Mouse (Mus musculus) ovary, postnatal 36 days (tissue): Measurements from ENCODE around the gene Cntnap5c.
"Not testable (repeated sequence)": the region's sequence is repeated elsewhere in the genome, so short reads cannot be mapped to it uniquely, and the experiment has no call there.

Experiments
- DNase-seq: peaks from one replicate; pipeline ENCODE4 v3.0.0; 2022; ENCODE audit warnings: low spot score, mixed read lengths

Gene Cntnap5c

GRCm38 (mm10) chr17:57768622-57769610 lies at the start of gene Cntnap5c:
Cntnap5c (plus strand) TSS chr17:57769570.
- DNase-seq = peak; percentile 62

GRCm38 (mm10) chr17:57742119-57742518 lies 27.3 kb upstream of the Cntnap5c start, which contains the start of gene Gm21834:
Gm21834 (minus strand) TSS chr17:57742219.
- DNase-seq = no peak

GRCm38 (mm10) chr17:57758033-57758432 lies 11.3 kb upstream of the Cntnap5c start:
- no peak for DNase-seq

DNA sequence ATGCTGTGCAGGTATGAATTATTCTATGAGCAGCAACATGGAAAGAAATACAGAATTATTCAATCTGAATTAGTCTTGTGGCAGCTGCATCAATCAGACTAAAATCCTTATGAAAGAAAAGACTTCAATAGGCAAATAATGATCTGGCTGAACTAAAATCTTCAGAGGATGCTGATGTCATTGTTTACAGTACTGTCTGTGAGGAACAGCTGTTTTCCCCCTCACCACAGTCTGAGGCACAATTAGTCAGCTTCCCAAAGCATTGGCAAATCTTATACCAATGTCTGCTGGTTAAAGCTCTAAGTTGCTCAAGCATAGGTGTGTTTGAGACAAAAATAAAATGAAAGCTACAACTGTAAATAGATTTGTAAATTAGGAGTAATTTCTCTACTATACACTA lies 2.1 kb upstream of the Cntnap5c start:
- DNase-seq = no peak

DNA sequence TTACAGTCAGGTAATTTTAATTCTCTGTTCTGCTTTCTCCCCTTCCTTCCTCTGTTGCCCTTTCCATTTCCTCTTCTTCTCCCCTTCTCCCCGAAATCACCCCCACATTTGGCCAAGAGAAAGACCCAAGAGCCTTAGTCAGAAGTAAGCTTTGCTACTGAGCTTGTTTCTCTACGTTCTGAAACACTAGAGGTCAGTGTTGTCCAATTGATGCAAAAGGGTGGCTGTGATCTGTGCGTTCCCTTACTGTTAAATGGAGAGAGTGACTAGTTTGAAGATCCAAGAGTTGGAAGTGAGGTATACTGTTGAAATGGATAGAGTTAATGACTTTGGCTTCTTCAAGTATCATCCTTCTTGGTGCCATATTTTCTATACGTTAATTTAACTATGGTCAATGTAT lies 1.5 kb downstream of the Cntnap5c start:
- no peak for DNase-seq

- DNase-seq = no peak
These were observed 18.9 kb downstream of the Cntnap5c start for GRCm38 (mm10) chr17:57788161-57788799.

DNA sequence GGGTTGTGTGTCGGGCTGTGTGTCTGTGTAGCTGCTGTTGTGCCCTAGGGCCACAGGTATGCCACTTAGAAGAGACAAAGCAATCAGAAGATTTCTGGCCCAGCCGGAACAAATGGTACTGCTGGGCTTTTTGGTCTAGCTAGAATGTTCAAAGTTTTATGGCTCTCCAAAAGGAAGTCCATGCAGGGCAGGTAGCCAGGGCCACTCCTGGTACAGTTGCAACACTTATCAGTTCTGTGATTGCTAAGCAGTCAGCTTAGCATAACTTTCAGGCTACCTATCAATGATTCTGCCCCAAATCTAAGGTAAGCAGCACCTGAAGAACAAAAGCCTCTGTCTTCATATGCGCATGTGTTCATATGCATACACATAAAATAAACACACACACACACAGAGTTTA lies 26.0 kb downstream of the Cntnap5c start:
- DNase-seq = no peak

- DNase-seq = no peak
These were observed 27.4 kb downstream of the Cntnap5c start for GRCm38 (mm10) chr17:57796668-57797311.

DNA sequence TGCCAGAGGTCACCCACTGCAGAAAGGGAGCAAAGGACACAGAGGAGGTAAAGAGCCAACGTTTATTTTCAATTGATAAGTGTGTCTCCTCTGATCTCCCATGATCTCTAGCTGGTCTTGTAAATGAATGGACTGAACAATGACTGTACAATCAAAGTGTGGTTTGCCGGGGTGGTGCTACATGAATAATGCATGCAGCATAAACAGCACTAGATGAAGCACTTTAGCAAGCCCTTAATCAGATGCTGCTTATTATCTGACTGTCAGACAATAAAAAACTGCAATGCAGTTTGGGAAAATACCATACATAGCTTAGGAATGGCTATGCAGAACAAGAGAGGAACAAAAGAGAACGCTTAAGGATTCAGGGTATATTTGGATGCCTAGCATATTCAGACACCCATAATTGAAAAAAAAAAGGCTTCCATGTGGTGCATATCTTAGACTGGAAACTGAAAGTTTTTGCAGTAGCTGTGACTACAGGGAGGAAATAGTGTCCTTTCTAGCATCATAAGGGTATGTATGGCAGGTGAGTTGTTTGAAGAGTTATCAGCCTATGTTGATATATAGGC lies 30.1 kb downstream of the Cntnap5c start:
- no peak for DNase-seq

DNA sequence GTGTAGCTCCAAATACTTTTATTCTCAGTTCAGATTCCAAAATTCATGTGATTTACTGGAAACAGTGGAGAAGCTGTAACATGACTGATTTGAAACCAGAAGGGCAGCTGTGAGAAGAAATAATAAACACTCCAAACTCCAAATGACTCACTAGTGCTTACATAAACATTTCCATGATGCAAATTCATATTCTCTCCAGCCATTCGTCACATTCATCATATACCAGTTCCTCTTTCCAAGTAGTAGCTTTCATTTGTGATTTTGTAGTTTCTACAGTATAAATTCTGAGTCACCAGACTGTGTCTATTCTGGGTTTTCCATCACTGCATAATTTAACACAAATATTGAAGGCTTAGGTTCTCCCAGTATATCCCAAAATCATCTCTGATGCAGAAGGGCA lies 31.8 kb downstream of the Cntnap5c start:
- DNase-seq = no peak

DNA sequence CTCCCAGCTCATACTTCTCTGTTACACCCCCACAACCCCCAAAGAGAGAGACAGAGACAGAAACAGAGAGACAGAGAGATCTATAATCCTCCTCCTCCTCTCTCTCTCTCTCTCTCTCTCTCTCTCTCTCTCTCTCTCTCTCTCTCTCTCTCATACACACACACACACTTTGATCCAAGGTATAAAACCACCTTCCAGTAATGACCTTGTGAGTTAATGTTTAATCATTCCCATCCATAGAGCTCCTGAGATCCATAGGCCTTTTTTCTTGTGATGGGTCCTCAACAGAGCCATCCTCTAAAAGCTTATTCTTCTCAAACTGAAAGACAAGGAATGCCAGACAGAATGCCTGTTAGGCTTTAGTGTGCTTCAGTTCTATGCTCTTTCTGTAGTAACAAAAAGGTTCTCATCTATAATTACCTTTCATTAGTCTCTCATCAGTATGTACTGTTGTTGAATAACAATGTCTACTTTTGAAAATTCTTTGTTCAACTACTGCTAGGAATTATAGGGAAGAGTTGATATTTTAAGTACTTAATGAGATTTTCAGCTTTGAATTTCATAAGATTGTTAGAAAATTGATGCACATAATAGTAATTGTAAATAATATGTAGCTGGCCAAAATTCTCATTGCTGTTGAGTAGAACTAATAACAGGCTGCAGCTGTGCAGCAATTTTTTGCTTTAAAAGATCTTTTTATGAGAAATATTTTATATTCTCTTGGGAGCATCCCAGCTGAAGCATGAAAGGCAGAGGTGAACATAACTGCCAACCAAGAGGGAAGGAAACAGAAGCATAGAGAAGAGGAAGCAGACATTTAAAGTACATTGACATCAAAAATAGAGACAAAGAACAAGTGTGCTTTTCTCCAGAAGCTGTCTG lies 68.0 kb downstream of the Cntnap5c start:
- DNase-seq = no peak

GRCm38 (mm10) chr17:57855811-57856210 lies 86.4 kb downstream of the Cntnap5c start:
- not testable (repeated sequence) for DNase-seq

GRCm38 (mm10) chr17:57865996-57866395 lies 96.6 kb downstream of the Cntnap5c start:
- DNase-seq = no peak

GRCm38 (mm10) chr17:57887742-57888389 lies 118.5 kb downstream of the Cntnap5c start:
- DNase-seq = no peak

DNA sequence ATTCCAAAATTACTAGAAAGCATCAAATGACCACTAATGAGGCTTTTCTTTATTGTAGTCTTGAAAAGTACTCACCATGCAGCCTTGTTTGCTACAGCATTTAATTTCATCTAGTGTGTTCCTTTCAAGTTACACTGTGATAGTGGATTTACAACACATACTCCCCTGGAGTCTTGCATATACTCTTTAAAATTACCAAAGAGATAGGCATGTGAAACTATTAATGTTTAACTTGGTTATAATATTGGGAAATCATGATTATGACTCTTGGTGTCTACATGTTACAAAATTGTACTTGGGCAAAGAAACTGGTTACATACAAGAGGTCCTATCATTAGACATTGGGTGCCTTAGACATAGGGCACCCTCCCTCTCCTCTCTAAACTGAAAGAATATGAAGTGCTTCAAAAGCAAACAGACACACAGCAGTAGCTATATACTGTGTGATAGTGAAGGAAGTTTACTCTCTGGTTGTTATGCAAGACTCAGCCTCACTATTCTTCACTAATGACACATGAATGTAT lies 142.5 kb downstream of the Cntnap5c start:
- no peak for DNase-seq

DNA sequence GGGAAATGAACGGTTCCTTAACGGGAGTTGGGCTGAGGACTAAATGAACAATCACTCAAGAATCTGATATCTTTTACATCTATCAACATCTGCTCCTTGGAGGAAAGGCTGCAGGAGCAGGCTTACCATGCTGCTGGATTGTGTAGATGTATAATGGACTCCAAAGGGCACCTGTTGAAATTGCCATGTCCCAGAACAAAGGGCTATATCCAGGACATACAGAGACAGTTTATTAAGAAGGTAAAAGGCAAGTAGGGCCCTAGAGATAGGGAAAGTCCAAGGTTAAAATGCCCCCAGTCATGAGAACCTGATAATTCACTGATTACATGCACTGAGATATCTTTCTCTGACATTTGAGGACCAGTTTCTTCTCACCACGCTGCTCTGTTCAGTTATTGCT lies 214.9 kb downstream of the Cntnap5c start:
- no peak for DNase-seq

- DNase-seq = no peak
These were observed 219.1 kb downstream of the Cntnap5c start for GRCm38 (mm10) chr17:57988420-57988819.

DNA sequence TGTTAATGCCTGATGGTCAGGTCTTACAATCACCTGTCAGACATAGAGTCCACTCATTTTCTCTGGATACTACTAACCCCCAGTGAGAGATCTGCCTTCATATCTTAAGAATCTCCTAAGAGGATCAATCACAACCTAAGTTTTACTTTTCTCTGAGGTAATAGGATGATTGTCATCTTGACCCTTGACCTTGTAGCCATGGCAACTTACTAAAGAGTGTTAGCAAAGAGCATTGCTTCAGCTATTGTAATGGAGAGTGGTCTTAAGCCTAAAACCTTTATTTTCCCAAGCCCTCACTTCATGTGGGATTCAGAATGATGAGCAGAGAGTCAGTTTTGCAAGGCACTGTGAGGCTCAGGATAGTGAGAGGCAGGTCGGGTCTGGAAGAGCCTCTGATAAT lies 227.1 kb downstream of the Cntnap5c start:
- no peak for DNase-seq

DNA sequence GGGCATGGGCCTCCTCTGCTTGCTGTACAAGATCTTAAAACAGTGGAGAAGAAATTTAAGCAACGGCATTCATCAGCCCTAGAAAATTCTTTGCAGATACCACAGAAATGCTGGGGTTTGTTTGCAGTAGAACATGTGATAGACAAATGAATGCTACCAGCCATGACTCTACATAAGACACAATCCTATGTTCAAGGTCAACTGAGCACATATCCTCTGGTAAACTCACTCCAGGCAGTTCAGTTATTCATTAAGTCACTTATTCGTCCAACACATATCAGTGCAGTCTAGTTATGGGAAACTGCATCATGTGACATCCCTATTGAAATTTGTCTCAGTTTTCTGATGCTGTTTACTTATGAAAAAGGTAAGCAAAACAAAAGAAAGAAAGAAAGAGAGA lies 229.7 kb downstream of the Cntnap5c start:
- no peak for DNase-seq

DNA sequence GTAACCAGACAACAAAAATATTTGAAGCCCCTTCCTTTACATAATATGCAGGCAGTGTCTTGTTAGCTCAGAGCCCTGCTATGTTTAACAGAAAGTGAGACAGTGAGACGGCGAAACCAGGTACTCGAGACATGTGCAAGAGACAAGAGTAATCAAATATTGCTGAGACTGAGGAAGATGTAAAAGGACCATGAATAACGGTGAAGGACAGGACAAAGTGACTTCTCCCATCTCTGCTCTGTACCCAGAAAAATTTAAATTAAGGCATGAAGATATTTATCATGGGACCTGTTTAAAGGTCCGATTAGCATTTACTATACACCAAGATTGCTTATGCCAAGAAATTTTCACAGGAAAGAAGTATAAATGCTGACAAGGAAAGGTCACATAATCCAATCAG lies 233.5 kb downstream of the Cntnap5c start:
- no peak for DNase-seq
